Mouse (Mus musculus) left cerebral cortex, adult 11 months (tissue): ENCODE results near the gene AI467606.

Experiments used
- DNase-seq: peaks from one replicate; pipeline ENCODE4 v3.0.0; 2022; ENCODE audit warnings: low spot score

The AI467606 gene

GRCm38 (mm10) chr7:127129638-127130037 is 38.5 kb downstream of the AI467606 start:
- no peak for DNase-seq

- no peak for DNase-seq
Measured at GRCm38 (mm10) chr7:127133125-127133524, 42.0 kb downstream of the AI467606 start.

GRCm38 (mm10) chr7:127134821-127135447 is 43.8 kb downstream of the AI467606 start:
- DNase-seq, result no peak

GRCm38 (mm10) chr7:127136181-127137071 is 45.3 kb downstream of the AI467606 start:
- no peak for DNase-seq

DNA sequence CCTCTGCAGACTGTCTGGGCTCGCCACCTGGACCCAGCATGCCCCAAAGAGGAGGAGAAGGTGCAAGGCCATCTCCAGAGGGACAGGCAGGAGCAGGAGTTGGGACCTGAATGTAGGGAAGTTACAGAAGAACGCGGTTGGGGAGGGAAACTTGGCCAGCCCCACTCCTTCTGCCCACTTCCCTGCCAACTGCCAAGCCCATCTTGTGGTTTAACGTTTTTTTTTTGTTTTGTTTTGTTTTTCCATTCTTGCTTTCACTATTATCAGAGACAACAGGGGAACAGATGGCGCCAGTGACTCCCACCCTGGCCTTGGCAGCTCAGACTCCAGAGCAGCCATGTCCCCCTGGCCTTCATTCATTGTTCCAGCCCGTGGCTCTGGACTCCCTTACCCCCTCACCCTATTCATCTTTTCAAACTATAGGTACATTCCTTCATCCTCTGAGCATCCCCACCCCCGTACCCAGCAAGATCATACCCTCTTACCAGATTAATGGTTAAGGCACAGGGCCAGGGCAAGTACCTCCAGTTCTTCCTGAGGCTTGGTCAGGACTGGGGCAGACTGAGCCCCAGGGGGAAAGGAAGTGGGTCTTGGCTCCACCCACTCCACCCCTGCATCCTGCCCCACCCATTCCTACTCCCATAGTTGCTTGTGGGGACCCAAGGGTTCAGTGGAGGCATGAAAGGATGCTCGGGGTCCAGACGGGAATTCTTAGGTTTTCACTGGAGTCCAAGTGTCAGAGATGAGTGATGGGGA is 46.3 kb downstream of the AI467606 start, which contains the start of gene Spn:
Spn (minus strand) TSS at position 562 of the 756 bp plus-strand sequence.
- no peak for DNase-seq

DNA sequence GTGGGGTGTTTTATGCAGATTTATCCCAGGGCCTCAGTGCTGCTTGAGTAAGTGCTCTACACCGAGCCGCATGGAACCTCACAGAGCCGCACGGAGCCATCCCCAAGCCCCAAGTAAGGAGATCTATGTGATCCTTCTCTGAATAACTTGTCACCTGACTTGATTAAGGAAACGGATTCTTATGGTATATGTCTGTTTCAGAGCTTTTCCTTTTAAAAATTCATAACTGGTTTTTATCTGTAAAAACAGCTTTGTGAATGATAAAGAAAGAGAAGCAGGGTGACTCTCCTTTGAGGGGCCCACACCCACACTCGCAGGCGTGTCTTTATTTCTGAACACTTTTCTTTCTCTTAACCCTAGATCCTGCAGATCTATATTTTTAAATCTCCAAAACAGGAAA is 47.9 kb downstream of the AI467606 start:
- no peak for DNase-seq

DNA sequence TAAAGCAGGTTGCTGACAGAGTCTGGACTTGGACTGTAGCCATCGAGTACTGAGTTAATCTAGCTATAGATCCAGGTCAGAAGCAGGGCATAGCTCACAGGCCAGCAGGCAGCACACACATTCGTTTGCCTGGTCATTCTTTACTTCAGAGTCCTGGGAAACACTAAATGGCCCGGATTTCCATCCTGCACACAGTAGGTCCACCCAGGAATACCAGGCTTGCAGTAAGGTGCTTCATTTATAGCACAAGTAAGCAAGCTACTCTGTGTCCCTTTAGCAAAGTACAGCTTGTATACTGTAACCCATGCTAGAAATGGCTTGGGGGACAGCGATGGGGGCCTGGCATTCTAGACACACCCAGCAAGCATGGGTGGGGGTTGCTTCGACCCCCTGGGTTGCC is 48.4 kb downstream of the AI467606 start:
- no peak for DNase-seq

- DNase-seq, result no peak
Measured at GRCm38 (mm10) chr7:127140623-127141404, 49.7 kb downstream of the AI467606 start.

DNA sequence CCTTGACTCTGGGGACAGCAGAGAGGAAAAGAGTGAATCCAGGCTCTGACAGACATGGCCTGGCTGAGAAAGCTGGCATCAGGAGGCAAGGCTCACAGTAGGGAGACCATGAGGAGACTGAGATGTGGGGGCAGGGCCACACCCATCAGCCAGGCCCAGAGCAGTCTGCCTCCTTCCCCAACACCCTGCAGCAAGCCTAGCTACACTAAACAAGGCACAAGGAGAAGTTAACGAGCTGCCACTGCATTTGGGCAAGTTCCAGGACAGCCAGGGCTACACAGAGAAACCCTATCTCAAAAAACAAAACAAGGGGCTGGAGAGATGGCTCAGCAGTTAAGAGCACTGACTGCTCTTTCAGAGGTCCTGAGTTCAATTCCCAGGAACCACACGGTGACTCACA is 51.1 kb downstream of the AI467606 start:
- no peak for DNase-seq

- DNase-seq, result no peak
Measured at GRCm38 (mm10) chr7:127142666-127143065, 51.5 kb downstream of the AI467606 start.
